Mouse (Mus musculus): ENCODE results near the gene Zcwpw1. TPM values are rescaled to one million over a fixed set of nuclear protein-coding genes. Genes with fewer than 3 reads are reported as not detected.

Gene Zcwpw1
- 20.9 TPM for polyA plus RNA-seq (2017; shearing (Covaris generic))

DNA sequence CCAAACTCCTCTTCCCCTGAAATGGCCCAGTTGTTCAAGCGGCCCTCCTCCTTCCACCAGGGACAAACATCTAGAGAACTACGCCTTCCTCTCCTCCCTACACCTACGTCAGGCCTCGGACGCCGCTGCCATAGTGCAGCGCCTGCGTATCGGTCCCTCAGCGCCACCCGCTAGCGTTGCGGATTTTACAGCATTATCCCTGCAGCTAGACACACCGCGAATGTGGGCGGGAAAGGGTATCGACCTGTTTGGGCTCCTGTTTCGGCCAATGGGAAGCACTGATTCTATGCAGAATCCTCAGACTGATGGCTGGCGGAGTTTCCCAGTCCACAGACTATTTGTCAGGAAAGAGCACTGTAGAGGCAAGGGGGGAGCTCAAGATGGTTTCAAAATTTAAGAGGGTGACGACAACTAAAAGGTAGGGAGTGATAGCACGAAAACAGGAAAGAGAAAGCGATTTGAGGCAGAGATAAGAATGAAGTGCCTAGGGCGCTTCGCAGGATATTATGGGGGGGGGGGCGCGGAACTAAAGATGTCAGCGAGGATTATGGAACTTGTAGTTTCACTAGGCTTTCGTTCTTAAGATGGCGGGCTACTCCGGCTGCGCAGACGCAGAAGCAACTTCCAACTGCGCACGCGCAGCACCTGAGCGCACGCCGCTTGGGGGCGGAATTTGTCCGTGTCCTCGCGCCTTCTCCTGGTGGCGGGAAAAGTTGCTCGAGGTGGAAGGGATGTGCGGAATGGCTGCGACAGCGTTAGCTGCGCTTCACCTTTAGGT lies at the start of gene Zcwpw1, which contains the start of gene Mepce:
Gene Zcwpw1 (plus strand): TSS at position 648 of the 778 bp plus-strand sequence.
Gene Mepce (minus strand): TSS at position 505 of the 778 bp plus-strand sequence.

DNA sequence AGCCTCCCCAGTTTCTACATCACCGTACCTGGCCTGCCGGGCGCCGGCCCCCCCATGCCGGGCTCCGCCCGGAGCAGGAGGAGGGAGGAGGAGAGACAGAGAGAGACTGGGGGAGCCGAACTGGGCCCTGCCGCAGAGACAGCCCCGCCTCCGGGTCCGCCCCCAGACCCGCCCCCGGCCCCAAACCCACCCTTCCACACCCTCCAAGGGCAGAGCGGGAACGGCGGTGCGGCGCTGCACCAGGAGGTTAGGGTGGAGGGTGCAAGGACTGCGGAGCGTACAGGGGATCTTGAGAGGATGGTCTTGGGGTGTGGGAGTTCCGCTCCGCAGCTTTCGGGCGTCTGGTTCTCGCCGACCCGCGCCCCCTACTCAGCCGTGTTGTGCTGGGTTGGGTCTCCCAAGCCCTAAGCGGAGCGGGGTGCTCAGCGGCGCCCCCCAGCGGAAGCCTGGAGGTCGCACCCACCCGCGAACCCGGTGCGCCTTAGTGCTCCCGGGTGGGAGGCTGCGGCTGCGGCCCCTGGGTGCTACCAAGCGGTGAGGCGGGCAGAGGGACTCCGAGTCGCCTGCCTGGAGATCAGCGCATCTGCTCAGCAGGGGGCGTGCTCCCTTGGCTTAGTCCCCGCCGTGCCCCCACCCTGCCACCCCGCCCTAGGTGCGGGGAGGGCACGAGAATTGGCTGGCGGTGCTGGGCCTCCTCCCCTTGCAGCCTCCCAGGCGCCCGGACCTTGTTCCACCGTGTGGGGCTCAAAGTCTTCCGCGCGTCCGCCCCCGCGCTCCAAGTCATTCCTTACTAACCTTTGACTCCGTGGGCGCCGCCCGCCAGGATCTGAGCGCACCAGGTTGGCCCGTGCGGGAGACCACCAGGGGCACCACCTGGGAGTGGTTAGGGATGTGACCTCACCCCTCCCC lies 46.3 kb upstream of the Zcwpw1 start, which contains the start of gene Nyap1:
Gene Nyap1 (minus strand): TSS at position 585 of the 909 bp plus-strand sequence.

DNA sequence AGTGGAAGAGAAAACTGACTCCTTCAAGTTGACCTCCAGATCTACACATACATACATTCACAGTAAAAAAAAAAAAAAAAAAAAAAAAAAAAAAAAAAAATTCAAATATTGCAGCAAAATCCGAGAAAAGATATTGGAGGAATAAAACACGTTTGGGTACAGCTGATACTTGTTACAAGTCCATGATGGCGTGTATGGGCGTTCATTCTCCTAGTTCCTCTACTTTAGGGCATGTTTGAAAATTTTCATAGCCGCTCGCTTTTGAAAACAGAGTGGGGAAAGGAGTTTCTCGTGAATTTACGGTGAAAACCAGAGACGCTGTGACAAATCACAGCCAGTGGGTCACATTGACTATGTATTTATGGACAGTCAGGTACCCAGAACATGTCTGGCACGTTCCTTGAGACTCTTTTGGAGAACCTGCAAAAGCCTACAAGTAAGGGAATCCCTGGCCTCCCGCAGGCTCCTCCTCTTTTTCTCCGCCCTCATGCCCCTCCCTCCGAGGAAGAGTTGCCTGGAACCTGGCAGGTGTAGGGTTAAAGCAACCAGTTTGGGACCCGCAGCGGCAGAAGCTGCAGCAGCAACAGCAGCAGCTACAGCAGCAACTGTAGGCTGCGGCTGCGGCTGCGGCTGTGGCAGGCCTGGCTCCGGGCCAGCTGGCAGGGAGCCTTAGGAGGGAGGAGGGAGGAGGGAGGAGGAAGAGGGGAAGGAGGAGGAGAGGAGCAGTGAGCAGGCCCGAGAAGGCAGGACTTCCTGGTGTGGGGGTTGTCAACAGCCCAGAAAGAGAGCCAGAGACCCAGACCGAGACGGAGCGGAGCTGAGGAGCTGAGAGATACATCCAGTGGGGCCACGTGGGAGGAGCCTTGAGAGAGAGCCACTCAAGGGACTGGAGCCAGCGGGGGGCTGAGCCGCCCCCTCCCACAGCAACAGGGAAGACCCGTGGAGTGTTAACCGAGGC lies 42.1 kb upstream of the Zcwpw1 start, which contains the start of gene Tsc22d4:
Gene Tsc22d4 (plus strand): TSS at position 517 of the 958 bp plus-strand sequence.

DNA sequence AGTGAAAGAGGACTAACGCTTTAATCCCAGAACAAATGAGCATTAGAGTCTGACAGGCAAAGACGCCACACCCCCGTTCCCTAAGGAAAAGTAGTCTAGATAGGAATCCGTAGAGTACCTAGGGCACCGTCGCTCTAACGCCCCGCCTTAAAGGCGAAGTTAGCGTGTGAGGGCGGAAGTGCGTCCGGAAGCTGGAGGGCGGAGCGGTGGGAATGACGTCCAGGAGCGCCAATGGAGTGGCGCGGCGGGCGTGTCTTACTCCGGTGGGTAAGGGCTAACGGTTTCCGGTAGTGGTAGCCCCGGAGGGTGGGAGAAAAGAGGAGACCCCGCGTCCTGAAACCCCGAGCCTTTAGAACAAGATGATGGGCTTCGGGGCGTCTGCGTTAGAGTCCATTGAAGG lies 9.0 kb upstream of the Zcwpw1 start, which contains the start of gene Ppp1r35:
Gene Ppp1r35 (plus strand): TSS at position 215 of the 400 bp plus-strand sequence.

DNA sequence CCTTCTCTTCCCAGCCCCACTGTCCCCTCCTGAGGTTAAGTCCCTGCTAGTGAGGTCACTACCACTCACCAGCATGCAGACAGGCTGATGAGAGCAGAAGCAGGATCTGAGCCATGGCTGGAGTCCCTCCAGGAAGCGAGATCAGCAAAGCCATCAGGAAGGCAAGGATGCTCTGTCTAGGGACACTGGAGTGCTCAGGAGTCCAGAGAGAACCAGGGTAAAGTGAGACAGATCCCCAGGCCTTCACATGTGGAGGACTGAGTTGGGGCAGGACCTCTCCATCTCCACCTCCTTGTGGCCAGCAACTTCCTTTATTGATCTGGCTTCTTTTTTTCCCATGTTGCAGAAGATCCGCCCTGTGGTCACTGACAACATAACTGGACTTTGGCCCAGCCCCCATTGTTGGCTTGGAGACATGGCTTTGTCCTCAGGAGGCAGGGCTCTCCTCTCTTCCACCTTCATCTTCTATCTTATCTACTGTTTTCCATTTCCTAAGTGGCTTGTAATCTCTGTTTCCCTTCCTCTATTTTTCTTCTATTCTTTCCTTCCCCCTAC lies 48.4 kb downstream of the Zcwpw1 start, which contains the start of gene Pilra:
Gene Pilra (minus strand): TSS at position 316 of the 555 bp plus-strand sequence.

DNA sequence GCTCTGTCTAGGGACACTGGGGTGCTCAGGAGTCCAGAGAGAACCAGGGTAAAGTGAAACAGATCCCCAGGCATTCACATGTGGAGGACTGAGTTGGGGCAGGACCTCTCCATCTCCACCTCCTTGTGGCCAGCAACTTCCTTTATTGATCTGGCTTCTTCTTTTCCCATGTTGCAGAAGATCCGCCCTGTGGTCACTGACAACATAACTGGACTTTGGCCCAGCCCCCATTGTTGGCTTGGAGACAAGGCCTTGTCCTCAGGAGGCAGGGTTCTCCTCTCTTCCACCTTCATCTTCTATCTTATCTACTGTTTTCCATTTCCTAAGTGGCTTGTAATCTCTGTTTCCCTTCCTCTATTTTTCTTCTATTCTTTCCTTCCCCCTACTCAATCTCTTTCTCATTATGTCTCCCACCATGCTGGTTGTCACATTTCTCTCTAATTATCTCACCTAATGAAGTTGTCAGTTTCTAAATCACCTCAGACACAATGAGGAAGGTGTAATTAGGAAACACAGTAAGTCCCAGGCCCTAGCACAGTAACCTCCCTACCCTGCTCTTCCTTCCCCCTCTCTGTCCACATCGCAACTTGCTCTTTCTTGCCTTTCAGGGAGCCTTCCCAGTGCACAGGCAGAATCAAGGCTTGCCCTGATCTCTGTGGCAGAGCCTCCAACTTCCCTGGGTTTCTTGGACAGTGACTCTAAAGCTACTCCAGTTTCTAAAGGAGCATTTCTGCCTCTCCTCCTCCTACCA lies 70.5 kb downstream of the Zcwpw1 start, which contains the start of gene Pilrb1:
Gene Pilrb1 (minus strand): TSS at position 147 of the 751 bp plus-strand sequence.

DNA sequence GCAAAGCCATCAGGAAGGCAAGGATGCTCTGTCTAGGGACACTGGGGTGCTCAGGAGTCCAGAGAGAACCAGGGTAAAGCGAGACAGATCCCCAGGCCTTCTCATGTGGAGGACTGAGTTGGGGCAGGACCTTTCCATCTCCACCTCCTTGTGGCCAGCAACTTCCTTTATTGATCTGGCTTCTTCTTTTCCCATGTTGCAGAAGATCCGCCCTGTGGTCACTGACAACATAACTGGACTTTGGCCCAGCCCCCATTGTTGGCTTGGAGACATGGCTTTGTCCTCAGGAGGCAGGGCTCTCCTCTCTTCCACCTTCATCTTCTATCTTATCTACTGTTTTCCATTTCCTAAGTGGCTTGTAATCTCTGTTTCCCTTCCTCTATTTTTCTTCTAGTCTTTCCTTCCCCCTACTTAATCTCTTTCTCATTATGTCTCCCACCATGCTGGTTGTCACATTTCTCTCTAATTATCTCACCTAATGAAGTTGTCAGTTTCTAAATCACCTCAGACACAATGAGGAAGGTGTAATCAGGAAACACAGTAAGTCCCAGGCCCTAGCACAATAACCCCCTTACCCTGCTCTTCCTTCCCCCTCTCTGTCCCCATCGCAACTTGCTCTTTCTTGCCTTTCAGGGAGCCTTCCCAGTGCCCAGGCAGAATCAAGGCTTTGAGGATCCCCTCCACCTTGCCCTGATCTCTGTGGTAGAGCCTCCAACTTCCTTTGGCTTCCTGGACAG lies 84.2 kb downstream of the Zcwpw1 start, which contains the start of gene Pilrb2:
Gene Pilrb2 (minus strand): TSS at position 172 of the 737 bp plus-strand sequence.

Other genes starting within 250 kb of the Zcwpw1 start
- gene Actl6b, start 234.3 kb upstream of the Zcwpw1 start, polyA plus RNA-seq (2017; shearing (Covaris generic)): not detected
- not detected for gene Tfr2, start 218.0 kb upstream of the Zcwpw1 start, polyA plus RNA-seq (2017; shearing (Covaris generic))
- 51.6 TPM for gene Mospd3, start 186.7 kb upstream of the Zcwpw1 start, polyA plus RNA-seq (2017; shearing (Covaris generic))
- 1.5 TPM for gene Pcolce, start 174.0 kb upstream of the Zcwpw1 start, polyA plus RNA-seq (2017; shearing (Covaris generic))
- 0.86 TPM for gene Fbxo24, start 158.8 kb upstream of the Zcwpw1 start, polyA plus RNA-seq (2017; shearing (Covaris generic))
- gene Lrch4, start 158.7 kb upstream of the Zcwpw1 start, polyA plus RNA-seq (2017; shearing (Covaris generic)): 287 TPM
- gene Gm20605, start 158.6 kb upstream of the Zcwpw1 start, polyA plus RNA-seq (2017; shearing (Covaris generic)): 55.4 TPM
- gene Sap25, start 146.5 kb upstream of the Zcwpw1 start, polyA plus RNA-seq (2017; shearing (Covaris generic)): 125 TPM
- gene Irs3, start 142.1 kb upstream of the Zcwpw1 start, polyA plus RNA-seq (2017; shearing (Covaris generic)): not detected
- 24.8 TPM for gene Agfg2, start 103.1 kb upstream of the Zcwpw1 start, polyA plus RNA-seq (2017; shearing (Covaris generic))
- 0.72 TPM for gene Nyap1, start 46.2 kb upstream of the Zcwpw1 start, polyA plus RNA-seq (2017; shearing (Covaris generic))
- 179 TPM for gene Tsc22d4, start 42.1 kb upstream of the Zcwpw1 start, polyA plus RNA-seq (2017; shearing (Covaris generic))
- 48.8 TPM for gene Ppp1r35, start 8.9 kb upstream of the Zcwpw1 start, polyA plus RNA-seq (2017; shearing (Covaris generic))
- gene Mepce, start 143 bp upstream of the Zcwpw1 start, polyA plus RNA-seq (2017; shearing (Covaris generic)): 81.3 TPM
- 0.24 TPM for gene Pilra, start 48.5 kb downstream of the Zcwpw1 start, polyA plus RNA-seq (2017; shearing (Covaris generic))
- gene Pilrb1, start 70.3 kb downstream of the Zcwpw1 start, polyA plus RNA-seq (2017; shearing (Covaris generic)): not detected
- not detected for gene Pilrb2, start 84.0 kb downstream of the Zcwpw1 start, polyA plus RNA-seq (2017; shearing (Covaris generic))
- gene Cyp3a13, start 133.8 kb downstream of the Zcwpw1 start, polyA plus RNA-seq (2017; shearing (Covaris generic)): not detected
- not detected for gene Gjc3, start 175.3 kb downstream of the Zcwpw1 start, polyA plus RNA-seq (2017; shearing (Covaris generic))
- gene Azgp1, start 193.7 kb downstream of the Zcwpw1 start, polyA plus RNA-seq (2017; shearing (Covaris generic)): not detected
- gene Smok3a, start 233.5 kb downstream of the Zcwpw1 start, polyA plus RNA-seq (2017; shearing (Covaris generic)): not detected
- not detected for gene Smok3b, start 233.6 kb downstream of the Zcwpw1 start, polyA plus RNA-seq (2017; shearing (Covaris generic))